Mouse (Mus musculus): ENCODE results near the gene Txndc9. TPM values are rescaled to one million over a fixed set of nuclear protein-coding genes. Genes with fewer than 3 reads are reported as not detected.

Gene Txndc9
- polyA plus RNA-seq (2012; rRNA removed) = 5.9 and 9.6 TPM in 2 replicates

GRCm38 (mm10) chr1:37997867-37998266 is at the start of gene Txndc9, which contains the start of gene Eif5b:
Gene Txndc9, minus strand, starts transcription at chr1:37997893.
Gene Eif5b, plus strand, starts transcription at chr1:37998010.
- peaks cover 5% of the 10 kb centered on the region for H3K4me1 ChIP-seq (ENCODE audit: control insufficient read depth, insufficient read depth, low read length)
- peak within 1 kb of the TSS; percentile 94 for H3K4me3 ChIP-seq (replicated peaks; ENCODE audit: extremely low read depth, low read depth, low read length)
- WGBS = under 1% methylated on average over 50 of the region's 50 CpGs
- DNase-seq = peak; percentile 90
- TF ChIP-seq CTCF (IDR thresholded peaks at IDR 0.05; ENCODE audit: insufficient read depth, low read length) (peak; percentile 17; the same call in 1 of the 2 replicates), POLR2A (IDR thresholded peaks at IDR 0.05; ENCODE audit: borderline replicate concordance, extremely low read depth, low read depth, low read length) (peak; percentile 45; the same call in 1 of the 2 replicates)

- no peak for DNase-seq
- H3K4me3 ChIP-seq (replicated peaks; ENCODE audit: extremely low read depth, low read depth, low read length) = no peak overlapping the region
- WGBS = 95% methylated on average over 2 of the region's 2 CpGs
- H3K4me1 ChIP-seq (ENCODE audit: control insufficient read depth, insufficient read depth, low read length) = no peaks in the 10 kb centered on the region
- no peak for TF ChIP-seq POLR2A (IDR thresholded peaks at IDR 0.05; ENCODE audit: borderline replicate concordance, extremely low read depth, low read depth, low read length)
- TF ChIP-seq CTCF (IDR thresholded peaks at IDR 0.05; ENCODE audit: insufficient read depth, low read length) = no peak
Observed at GRCm38 (mm10) chr1:38038898-38039297, 41.2 kb upstream of the Txndc9 start.

GRCm38 (mm10) chr1:38037375-38037774 is 39.7 kb upstream of the Txndc9 start:
- no peak for TF ChIP-seq CTCF (IDR thresholded peaks at IDR 0.05; ENCODE audit: insufficient read depth, low read length)
- TF ChIP-seq POLR2A (IDR thresholded peaks at IDR 0.05; ENCODE audit: borderline replicate concordance, extremely low read depth, low read depth, low read length) = no peak
- Histone ChIP-seq H3K4me3 (replicated peaks; ENCODE audit: extremely low read depth, low read depth, low read length) (no peak overlapping the region), H3K4me1 (ENCODE audit: control insufficient read depth, insufficient read depth, low read length) (no peaks in the 10 kb centered on the region)
- 91% methylated on average over 5 of the region's 5 CpGs for WGBS
- DNase-seq = no peak

DNA sequence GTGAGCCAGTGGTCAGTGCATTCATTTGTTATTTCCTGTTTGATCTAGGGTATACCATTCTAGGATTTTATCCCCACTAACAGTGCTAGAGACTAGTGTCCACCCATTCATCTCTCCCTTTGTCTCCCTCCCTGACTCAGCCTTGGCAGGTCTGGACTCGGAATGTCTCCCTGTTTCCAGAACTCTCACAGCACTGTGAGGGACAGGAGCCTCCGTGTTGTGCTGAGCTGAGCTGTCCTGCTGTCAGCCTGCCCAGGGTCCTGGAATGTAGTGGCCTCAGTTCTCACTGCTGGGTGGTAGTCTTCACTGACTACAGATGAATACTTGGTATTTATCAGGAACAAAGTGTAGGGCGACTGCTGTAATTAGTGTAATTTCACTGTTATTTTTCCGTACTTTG is 37.8 kb upstream of the Txndc9 start:
- no peak for DNase-seq
- TF ChIP-seq POLR2A (IDR thresholded peaks at IDR 0.05; ENCODE audit: borderline replicate concordance, extremely low read depth, low read depth, low read length) (no peak), CTCF (IDR thresholded peaks at IDR 0.05; ENCODE audit: insufficient read depth, low read length) (no peak)
- no peaks in the 10 kb centered on the region for H3K4me1 ChIP-seq (ENCODE audit: control insufficient read depth, insufficient read depth, low read length)
- WGBS = 89% methylated on average over 4 of the region's 4 CpGs
- no peak overlapping the region for H3K4me3 ChIP-seq (replicated peaks; ENCODE audit: extremely low read depth, low read depth, low read length)

GRCm38 (mm10) chr1:38031391-38031790 is 33.7 kb upstream of the Txndc9 start:
- Histone ChIP-seq H3K4me1 (ENCODE audit: control insufficient read depth, insufficient read depth, low read length) (no peaks in the 10 kb centered on the region), H3K4me3 (replicated peaks; ENCODE audit: extremely low read depth, low read depth, low read length) (no peak overlapping the region)
- TF ChIP-seq POLR2A (IDR thresholded peaks at IDR 0.05; ENCODE audit: borderline replicate concordance, extremely low read depth, low read depth, low read length) (no peak), CTCF (IDR thresholded peaks at IDR 0.05; ENCODE audit: insufficient read depth, low read length) (no peak)
- no peak for DNase-seq
- 78% methylated on average over 5 of the region's 5 CpGs for WGBS

DNA sequence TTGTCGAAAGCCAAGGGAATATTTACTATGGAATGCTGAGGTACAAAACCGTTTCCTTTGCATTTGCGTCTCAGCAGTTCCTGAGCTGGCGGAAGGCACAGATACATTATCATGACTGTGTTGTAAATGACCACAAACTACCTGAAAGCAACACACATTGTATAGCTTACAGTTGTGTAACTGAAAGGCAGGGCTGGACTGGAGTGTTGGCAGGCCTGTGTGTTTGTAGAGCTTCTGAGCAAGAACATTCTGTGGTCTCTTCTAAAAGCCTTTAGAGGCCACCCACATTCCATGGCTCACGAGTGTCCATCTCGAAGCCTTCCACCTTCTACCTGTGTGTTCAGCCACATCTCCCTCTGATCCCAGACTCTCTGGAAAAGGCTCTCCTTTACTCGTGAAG is 29.6 kb upstream of the Txndc9 start:
- DNase-seq = no peak
- Histone ChIP-seq H3K4me1 (ENCODE audit: control insufficient read depth, insufficient read depth, low read length) (no peaks in the 10 kb centered on the region), H3K4me3 (replicated peaks; ENCODE audit: extremely low read depth, low read depth, low read length) (no peak overlapping the region)
- WGBS = 86% methylated on average over 7 of the region's 7 CpGs
- TF ChIP-seq POLR2A (IDR thresholded peaks at IDR 0.05; ENCODE audit: borderline replicate concordance, extremely low read depth, low read depth, low read length) (no peak), CTCF (IDR thresholded peaks at IDR 0.05; ENCODE audit: insufficient read depth, low read length) (no peak)

- Histone ChIP-seq H3K4me3 (replicated peaks; ENCODE audit: extremely low read depth, low read depth, low read length) (no peak overlapping the region), H3K4me1 (ENCODE audit: control insufficient read depth, insufficient read depth, low read length) (peaks cover 2% of the 10 kb centered on the region; the same call in 1 of the 2 replicates)
- TF ChIP-seq CTCF (IDR thresholded peaks at IDR 0.05; ENCODE audit: insufficient read depth, low read length) (no peak), POLR2A (IDR thresholded peaks at IDR 0.05; ENCODE audit: borderline replicate concordance, extremely low read depth, low read depth, low read length) (no peak)
- 98% methylated on average over 2 of the region's 2 CpGs for WGBS
- DNase-seq = no peak
Observed at GRCm38 (mm10) chr1:38014551-38015203, 17.0 kb upstream of the Txndc9 start.

GRCm38 (mm10) chr1:38012509-38012908 is 14.8 kb upstream of the Txndc9 start:
- no peak overlapping the region for H3K4me3 ChIP-seq (replicated peaks; ENCODE audit: extremely low read depth, low read depth, low read length)
- H3K4me1 ChIP-seq (ENCODE audit: control insufficient read depth, insufficient read depth, low read length) = peaks cover 2% of the 10 kb centered on the region; the same call in 1 of the 2 replicates
- TF ChIP-seq CTCF (IDR thresholded peaks at IDR 0.05; ENCODE audit: insufficient read depth, low read length) (no peak), POLR2A (IDR thresholded peaks at IDR 0.05; ENCODE audit: borderline replicate concordance, extremely low read depth, low read depth, low read length) (no peak)
- DNase-seq = no peak

- no peak overlapping the region for H3K4me3 ChIP-seq (replicated peaks; ENCODE audit: extremely low read depth, low read depth, low read length)
- no peak for DNase-seq
Observed at GRCm38 (mm10) chr1:38012104-38012503, 14.4 kb upstream of the Txndc9 start.

DNA sequence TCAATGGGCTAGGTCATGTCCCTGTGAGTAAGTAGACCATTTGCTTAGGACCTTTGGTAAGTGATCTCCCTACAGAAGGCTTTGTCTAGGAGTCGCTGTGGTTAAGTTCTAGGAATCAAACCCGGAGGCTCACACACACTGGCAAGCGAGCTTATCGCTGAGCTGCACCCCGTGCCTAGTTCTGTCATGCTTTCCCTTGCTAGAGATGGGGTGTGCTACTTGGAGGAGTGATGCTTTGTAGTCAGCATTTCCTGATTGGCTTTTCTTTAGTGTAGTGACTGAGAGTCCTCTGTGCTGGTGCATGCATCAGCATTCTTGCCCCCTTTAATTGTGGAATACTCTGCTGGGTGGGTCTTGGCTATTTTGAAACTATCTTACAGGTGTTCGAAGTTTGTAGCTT is 14.0 kb upstream of the Txndc9 start:
- DNase-seq = no peak
- TF ChIP-seq CTCF (IDR thresholded peaks at IDR 0.05; ENCODE audit: insufficient read depth, low read length) (no peak), POLR2A (IDR thresholded peaks at IDR 0.05; ENCODE audit: borderline replicate concordance, extremely low read depth, low read depth, low read length) (no peak)
- Histone ChIP-seq H3K4me3 (replicated peaks; ENCODE audit: extremely low read depth, low read depth, low read length) (no peak overlapping the region), H3K4me1 (ENCODE audit: control insufficient read depth, insufficient read depth, low read length) (peaks cover 4% of the 10 kb centered on the region; the same call in 1 of the 2 replicates)
- WGBS = 79% methylated on average over 6 of the region's 6 CpGs

More at GRCm38 (mm10) chr1:38012104-38012503, 14.4 kb upstream of the Txndc9 start:
- no peak for TF ChIP-seq POLR2A (IDR thresholded peaks at IDR 0.05; ENCODE audit: borderline replicate concordance, extremely low read depth, low read depth, low read length)
- no peak for TF ChIP-seq CTCF (IDR thresholded peaks at IDR 0.05; ENCODE audit: insufficient read depth, low read length)
- WGBS = 76% methylated on average over 3 of the region's 3 CpGs
- peaks cover 2% of the 10 kb centered on the region; the same call in 1 of the 2 replicates for H3K4me1 ChIP-seq (ENCODE audit: control insufficient read depth, insufficient read depth, low read length)
